Mouse (Mus musculus) retina, postnatal 7 days (tissue): Measurements from ENCODE around the gene Figla.

Experiments used
- DNase-seq: peaks from one replicate; pipeline ENCODE4 v3.0.0-alpha.2; 2012; ENCODE audit warnings: low read depth, low spot score

Gene Figla

GRCm38 (mm10) chr6:86069856-86070255 lies 53.9 kb downstream of the Figla start:
- no peak for DNase-seq

GRCm38 (mm10) chr6:86070277-86070676 lies 54.3 kb downstream of the Figla start:
- DNase-seq = no peak
